ENCODE assay signal across 26 mouse cellular contexts in the genomic region with DNA sequence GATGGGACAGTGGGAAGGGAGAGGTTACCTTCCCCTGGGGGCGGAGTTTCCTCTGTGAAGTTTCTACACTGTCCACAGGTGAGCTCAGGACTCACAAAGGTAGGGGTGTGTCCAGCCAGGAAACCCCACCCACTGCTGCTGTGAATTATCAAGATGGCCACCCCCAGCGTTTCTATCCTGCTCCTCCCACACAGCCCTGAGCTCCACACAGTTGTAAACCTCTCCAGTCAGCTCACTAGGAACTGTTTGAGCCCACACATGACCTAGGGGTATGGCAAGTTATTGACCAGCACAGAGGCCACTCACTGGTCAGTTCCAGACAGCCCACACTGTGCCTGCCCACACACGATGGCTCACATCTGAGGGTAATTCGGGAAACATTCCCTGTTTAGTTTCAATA.
DNase-seq lines count a peak whose midpoint lies in the region; ATAC-seq and TF ChIP-seq lines count a peak whose summit lies in the region.
"Had no signal": no experiment of that assay in that cellular context is flagged by ENCODE, and none has a peak within 500 bp of the region (broad histone marks: within the 10 kb centered on the region; RNA-seq: fewer than 3 reads in every experiment).

No protein-coding gene starts in this region.

- no peak overlapping the region for H3K4me2 ChIP-seq in heart, embryonic 16.5 days (ENCODE audit: low read depth, low read length)
- no peak overlapping the region for H3K4me2 ChIP-seq in midbrain, embryonic 11.5 days
- no peak overlapping the region for H3K4me2 ChIP-seq in midbrain, embryonic 14.5 days (ENCODE audit: low read length)
- H3K4me2 ChIP-seq in intestine, postnatal 0 days (replicated peaks; ENCODE audit: low read depth): no peak overlapping the region
- H3K4me2 ChIP-seq in midbrain, embryonic 13.5 days (replicated peaks): no peak overlapping the region
- H3K4me2 ChIP-seq: embryonic facial prominence, embryonic 13.5 days; forebrain, embryonic 12.5 days; hindbrain, embryonic 15.5 days; liver, embryonic 13.5 days; lung, embryonic 14.5 days had no signal

- no peak overlapping the region for H3K4me3 ChIP-seq in heart, embryonic 16.5 days (ENCODE audit: low read length)
- no peak overlapping the region for H3K4me3 ChIP-seq in midbrain, embryonic 11.5 days (ENCODE audit: low read depth, low read length)
- no peak overlapping the region for H3K4me3 ChIP-seq in midbrain, embryonic 14.5 days (replicated peaks; ENCODE audit: low read depth, low read length)
- no peak overlapping the region for H3K4me3 ChIP-seq in intestine, postnatal 0 days (ENCODE audit: low read depth, low read length)
- no peak overlapping the region for H3K4me3 ChIP-seq in midbrain, embryonic 13.5 days (replicated peaks)
- H3K4me3 ChIP-seq: embryonic facial prominence, embryonic 13.5 days; erythroblast, embryonic 14.5 days; forebrain, embryonic 12.5 days; hindbrain, embryonic 15.5 days; left cerebral cortex, adult 2 months; liver, embryonic 13.5 days had no signal

- WGBS in heart, embryonic 16.5 days: 57% methylated on average over 4 of the region's 4 CpGs
- WGBS in midbrain, embryonic 11.5 days: 77% methylated on average over 4 of the region's 4 CpGs
- WGBS in midbrain, embryonic 14.5 days: 75% methylated on average over 4 of the region's 4 CpGs
- 47% methylated on average over 4 of the region's 4 CpGs for WGBS in intestine, postnatal 0 days
- 74% methylated on average over 4 of the region's 4 CpGs for WGBS in midbrain, embryonic 13.5 days

- intact Hi-C loops in heart, postnatal 14 days (cut with DNase I): no loop called here

- no peak for DNase-seq in heart, postnatal 14 days
- peak; percentile 33 for DNase-seq in midbrain, embryonic 11.5 days (ENCODE audit: low spot score, missing footprints)
- no peak for DNase-seq in midbrain, embryonic 14.5 days
- DNase-seq in ovary, postnatal 14 days (ENCODE audit: low spot score): no peak
- DNase-seq: adrenal gland, postnatal 10 days; B cell, adult 2 months; cerebellum, adult 2 months; cerebellum, postnatal 25 days; heart, adult 11 months; heart, postnatal 10 days; kidney, adult 18-20 months; left cerebral cortex, postnatal 4 days; liver, embryonic 13.5 days; lung, embryonic 14.5 days; right cerebral cortex, adult 18-20 months; right cerebral cortex, postnatal 4 days had no signal

- peak overlapping the region; percentile 12; the same call in 1 of the 2 replicates for H3K27ac ChIP-seq in heart, embryonic 16.5 days (ENCODE audit: low read length)
- no peak overlapping the region for H3K27ac ChIP-seq in midbrain, embryonic 11.5 days (ENCODE audit: low read depth, low read length)
- no peak overlapping the region for H3K27ac ChIP-seq in midbrain, embryonic 14.5 days (replicated peaks; ENCODE audit: low read depth, low read length)
- H3K27ac ChIP-seq in intestine, postnatal 0 days (ENCODE audit: low read depth, low read length): no peak overlapping the region
- no peak overlapping the region for H3K27ac ChIP-seq in midbrain, embryonic 13.5 days
- H3K27ac ChIP-seq: embryonic facial prominence, embryonic 13.5 days; forebrain, embryonic 12.5 days; hindbrain, embryonic 15.5 days; kidney, postnatal 0 days; left cerebral cortex, adult 2 months; liver, embryonic 13.5 days had no signal

- no peak for ATAC-seq in heart, embryonic 16.5 days (replicated peaks; ENCODE audit: extremely low read depth, insufficient read depth, low FRiP score)
- ATAC-seq in midbrain, embryonic 11.5 days (ENCODE audit: low FRiP score): no peak
- no peak for ATAC-seq in midbrain, embryonic 14.5 days (ENCODE audit: low FRiP score, low TSS enrichment)
- ATAC-seq in intestine, postnatal 0 days: peak; percentile 51
- no peak for ATAC-seq in midbrain, embryonic 13.5 days
- ATAC-seq: midbrain, embryonic 16.5 days had no signal

- no peak overlapping the region for H3K9ac ChIP-seq in heart, embryonic 16.5 days (ENCODE audit: low read length)
- H3K9ac ChIP-seq in midbrain, embryonic 11.5 days (ENCODE audit: low read length): no peak overlapping the region
- H3K9ac ChIP-seq in midbrain, embryonic 14.5 days (replicated peaks; ENCODE audit: low read length): no peak overlapping the region
- no peak overlapping the region for H3K9ac ChIP-seq in intestine, postnatal 0 days (ENCODE audit: low read depth, low read length)
- no peak overlapping the region for H3K9ac ChIP-seq in midbrain, embryonic 13.5 days (replicated peaks)
- H3K9ac ChIP-seq: embryonic facial prominence, embryonic 13.5 days; forebrain, embryonic 12.5 days; hindbrain, embryonic 15.5 days; liver, embryonic 13.5 days; lung, embryonic 14.5 days had no signal

- H3K27me3 ChIP-seq in heart, embryonic 16.5 days (ENCODE audit: control insufficient read depth, insufficient read depth, low read length): no peaks in the 10 kb centered on the region
- H3K27me3 ChIP-seq in midbrain, embryonic 11.5 days (ENCODE audit: control insufficient read depth, insufficient read depth, low read length): no peaks in the 10 kb centered on the region
- H3K27me3 ChIP-seq in midbrain, embryonic 14.5 days (ENCODE audit: control insufficient read depth, insufficient read depth, low read length): no peaks in the 10 kb centered on the region
- H3K27me3 ChIP-seq in intestine, postnatal 0 days (replicated peaks; ENCODE audit: control insufficient read depth, insufficient read depth, low read length): no peaks in the 10 kb centered on the region
- H3K27me3 ChIP-seq in midbrain, embryonic 13.5 days: no peaks in the 10 kb centered on the region
- H3K27me3 ChIP-seq: forebrain, embryonic 12.5 days; hindbrain, embryonic 15.5 days; liver, embryonic 13.5 days had no signal

- H3K4me1 ChIP-seq in heart, embryonic 16.5 days (ENCODE audit: control insufficient read depth, insufficient read depth, low read length): peaks cover 32% of the 10 kb centered on the region
- H3K4me1 ChIP-seq in midbrain, embryonic 11.5 days (ENCODE audit: control insufficient read depth, insufficient read depth, low read length): no peaks in the 10 kb centered on the region
- 0 out of 2 replicates have a peak, but pooled peaks cover 4% of the 10 kb centered on the region for H3K4me1 ChIP-seq in midbrain, embryonic 14.5 days (ENCODE audit: control insufficient read depth, insufficient read depth, low read length)
- no peaks in the 10 kb centered on the region for H3K4me1 ChIP-seq in intestine, postnatal 0 days (replicated peaks; ENCODE audit: control insufficient read depth, insufficient read depth, low read length)
- H3K4me1 ChIP-seq in midbrain, embryonic 13.5 days (replicated peaks): peaks cover 16% of the 10 kb centered on the region; the same call in 1 of the 2 replicates
- H3K4me1 ChIP-seq: liver, embryonic 13.5 days had no signal

- TF ChIP-seq CTCF in intestine, postnatal 0 days (IDR thresholded peaks at IDR 0.05; ENCODE audit: low read depth): no peak

- no peaks in the 10 kb centered on the region for H3K36me3 ChIP-seq in heart, embryonic 16.5 days (ENCODE audit: control insufficient read depth, insufficient read depth)
- no peaks in the 10 kb centered on the region for H3K36me3 ChIP-seq in midbrain, embryonic 11.5 days (ENCODE audit: control insufficient read depth, insufficient read depth, low read length)
- H3K36me3 ChIP-seq in midbrain, embryonic 14.5 days (ENCODE audit: control insufficient read depth, insufficient read depth, low read length): no peaks in the 10 kb centered on the region
- no peaks in the 10 kb centered on the region for H3K36me3 ChIP-seq in intestine, postnatal 0 days (ENCODE audit: control insufficient read depth, insufficient read depth)
- no peaks in the 10 kb centered on the region for H3K36me3 ChIP-seq in midbrain, embryonic 13.5 days
- H3K36me3 ChIP-seq: embryonic facial prominence, embryonic 13.5 days; forebrain, embryonic 12.5 days; hindbrain, embryonic 15.5 days; liver, embryonic 13.5 days had no signal

- no peaks in the 10 kb centered on the region for H3K9me3 ChIP-seq in heart, embryonic 16.5 days (replicated peaks; ENCODE audit: control insufficient read depth, low read length)
- H3K9me3 ChIP-seq in midbrain, embryonic 11.5 days (ENCODE audit: control insufficient read depth, low read length): no peaks in the 10 kb centered on the region
- H3K9me3 ChIP-seq in midbrain, embryonic 14.5 days (ENCODE audit: control insufficient read depth, low read length): no peaks in the 10 kb centered on the region
- H3K9me3 ChIP-seq in intestine, postnatal 0 days (ENCODE audit: control insufficient read depth): no peaks in the 10 kb centered on the region
- no peaks in the 10 kb centered on the region for H3K9me3 ChIP-seq in midbrain, embryonic 13.5 days
- H3K9me3 ChIP-seq: embryonic facial prominence, embryonic 13.5 days; forebrain, embryonic 12.5 days; hindbrain, embryonic 15.5 days; liver, embryonic 13.5 days had no signal
